Mouse (Mus musculus): ENCODE data around the gene Nprl3.
"Not testable (repeated sequence)": the region's sequence is repeated elsewhere in the genome, so short reads cannot be mapped to it uniquely, and the experiment has no call there.

The Nprl3 gene

DNA sequence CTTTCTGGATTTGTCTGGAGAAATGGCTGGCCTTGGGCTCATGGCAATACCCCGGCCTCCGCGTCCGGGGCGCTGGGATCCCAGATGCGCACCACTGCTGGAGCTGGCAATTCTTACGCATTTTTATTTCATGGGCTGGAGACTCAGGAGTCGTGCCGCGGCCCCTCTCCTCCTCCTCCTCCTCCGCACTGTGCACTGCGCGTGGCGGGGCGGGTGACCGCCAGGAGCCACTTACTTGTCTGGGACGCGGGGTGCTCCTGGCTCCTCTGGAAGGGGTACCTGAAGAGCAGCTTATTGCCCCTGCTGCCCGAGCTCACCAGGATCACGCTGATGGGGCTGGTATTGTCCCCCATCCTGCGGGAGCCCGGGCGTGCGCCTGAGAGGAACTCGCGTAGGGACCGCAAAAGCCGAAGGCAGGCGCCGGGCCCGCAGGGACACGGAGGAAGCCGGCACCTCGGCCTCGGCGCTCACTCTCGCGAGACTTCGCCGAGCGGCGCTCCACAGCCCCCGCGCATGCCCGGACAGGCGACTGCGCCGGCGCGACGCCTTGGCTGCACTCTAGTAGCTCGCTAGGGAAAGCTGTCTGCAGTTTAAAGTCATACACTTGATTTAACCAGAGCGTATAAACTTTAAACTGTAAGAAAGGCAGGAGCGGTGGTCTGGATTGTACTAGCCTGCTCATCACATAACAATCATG, at the start of gene Nprl3:
Gene Nprl3, minus strand, starts transcription at position 520 of the 697 bp plus-strand sequence.
- DNase-seq = peak; percentile 96

DNA sequence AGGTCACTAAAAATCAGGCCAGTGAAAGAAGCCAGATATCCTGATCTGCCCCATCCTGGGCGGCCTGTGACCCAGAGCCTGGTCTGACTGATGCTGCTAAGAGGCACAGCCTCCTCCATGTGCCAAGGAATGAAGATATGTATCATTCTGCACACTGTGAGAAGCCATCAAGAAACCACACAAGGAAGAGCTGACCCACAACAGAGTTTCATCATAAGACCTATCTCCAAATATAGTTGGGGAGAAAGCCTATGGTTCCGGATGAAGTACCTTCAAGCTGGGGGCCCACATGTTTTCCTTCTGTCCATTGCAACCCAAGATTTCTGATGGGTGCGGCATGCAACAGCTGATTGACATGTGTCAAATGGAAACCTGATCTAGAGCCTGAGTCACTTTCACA, 48.5 kb upstream of the Nprl3 start:
- no peak for DNase-seq

DNA sequence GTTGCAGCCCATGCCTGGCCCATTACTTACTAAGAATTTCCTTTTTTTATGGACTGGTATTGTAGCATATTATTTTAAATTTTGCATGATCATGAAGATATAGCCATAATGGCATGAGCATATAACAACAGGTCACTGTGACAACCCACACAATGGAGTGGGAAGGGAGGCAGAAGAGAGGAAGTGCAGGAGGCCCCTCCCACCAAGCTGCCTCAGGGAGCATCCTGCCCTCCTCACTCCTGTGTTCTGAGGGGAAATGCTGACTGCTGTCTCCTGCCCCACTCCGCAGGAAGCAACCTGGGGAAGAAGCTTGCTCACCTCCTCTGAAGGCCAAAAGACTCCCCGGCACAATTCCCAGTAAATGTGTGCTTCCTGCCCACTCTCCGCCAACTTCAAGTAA, 42.4 kb upstream of the Nprl3 start:
- DNase-seq = no peak

DNA sequence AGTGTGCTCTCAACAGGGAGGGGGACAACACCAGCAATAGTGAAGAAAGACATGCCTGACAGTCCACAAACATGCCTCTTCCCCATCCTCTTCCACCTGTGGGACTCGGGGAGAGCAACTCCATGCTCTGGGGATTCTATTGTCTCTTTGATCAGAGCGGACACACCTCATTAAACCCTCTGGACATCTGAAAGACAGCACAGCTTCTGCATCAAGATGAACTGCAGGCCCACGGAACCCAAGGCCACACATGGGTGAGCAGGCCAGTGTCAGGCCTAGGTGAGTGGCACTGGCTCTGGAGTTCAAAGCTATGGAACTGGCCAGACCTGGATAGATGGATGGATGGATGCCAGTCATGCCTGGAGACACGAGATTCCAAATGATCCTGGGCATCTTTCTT, 41.9 kb upstream of the Nprl3 start:
- DNase-seq = no peak

DNA sequence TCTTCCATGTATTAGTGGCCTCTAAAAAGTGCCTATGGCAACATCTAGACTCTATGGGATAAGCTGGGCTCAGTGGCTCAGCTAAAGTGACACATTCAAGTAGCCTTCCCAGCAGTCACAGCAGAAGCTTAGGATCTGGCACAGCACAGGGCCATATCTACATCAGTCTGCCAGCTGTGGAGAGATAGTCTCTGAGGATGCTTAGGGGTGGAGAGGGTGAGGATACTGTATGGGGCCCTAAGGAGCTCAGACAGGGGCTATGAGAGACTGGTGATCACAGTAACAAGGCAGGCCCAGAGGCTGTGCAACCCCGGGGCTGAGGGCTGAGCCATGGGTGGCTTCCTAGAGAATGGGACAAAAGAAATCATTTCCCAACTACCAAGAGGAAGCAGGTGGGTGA, 39.5 kb upstream of the Nprl3 start:
- DNase-seq = no peak

DNA sequence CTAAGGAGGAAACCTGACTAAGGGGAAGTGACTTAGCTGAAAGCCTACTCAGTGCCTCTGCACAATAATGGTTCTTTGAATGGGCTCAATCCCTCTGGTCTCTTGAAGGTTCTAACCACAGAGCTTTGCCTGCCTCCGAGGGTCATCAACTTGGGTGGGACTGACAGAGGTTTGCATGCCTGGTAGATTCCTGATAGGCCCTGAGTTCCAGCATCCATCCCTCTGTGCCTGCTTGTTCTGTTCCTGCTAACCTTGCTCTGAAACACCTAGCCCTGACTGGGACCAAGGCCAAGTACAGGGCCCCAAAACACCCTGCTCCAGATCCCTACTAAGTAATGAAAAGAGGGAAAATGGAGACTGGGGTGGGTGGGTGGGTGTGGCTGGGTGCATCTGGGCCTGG, 35.9 kb upstream of the Nprl3 start:
- no peak for DNase-seq

DNA sequence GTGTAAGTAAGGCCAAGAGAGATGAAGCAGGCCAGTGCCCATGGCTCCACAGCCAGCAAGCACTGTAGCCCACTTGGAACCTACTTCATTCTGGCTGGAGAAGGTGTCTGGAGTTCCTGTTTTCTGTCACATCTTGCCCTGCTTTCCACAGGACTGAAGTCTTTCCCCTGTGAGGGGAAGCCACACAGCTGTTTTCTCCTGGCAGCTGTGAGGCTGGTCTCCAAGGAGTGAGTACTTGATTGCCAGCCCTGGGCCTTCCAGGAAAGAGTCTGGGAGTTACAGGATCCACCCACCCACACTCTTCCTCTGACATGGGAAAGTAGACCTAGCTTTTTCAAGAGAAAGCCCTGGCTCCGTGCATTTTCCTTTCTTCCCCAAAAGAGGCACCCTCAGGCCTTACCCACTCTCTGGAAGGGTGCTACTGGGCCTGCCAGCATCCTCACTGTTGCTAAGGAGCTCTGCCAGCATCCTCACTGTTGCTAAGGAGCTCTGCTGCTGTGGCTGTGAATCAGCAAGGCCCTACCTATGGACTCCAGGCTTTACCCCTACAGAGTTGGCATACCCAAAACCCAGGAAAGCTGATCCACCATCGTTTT, 35.4 kb upstream of the Nprl3 start:
- peak; percentile 64 for DNase-seq

- no peak for DNase-seq
Measured at GRCm38 (mm10) chr11:32301506-32301905, 34.0 kb upstream of the Nprl3 start.

DNA sequence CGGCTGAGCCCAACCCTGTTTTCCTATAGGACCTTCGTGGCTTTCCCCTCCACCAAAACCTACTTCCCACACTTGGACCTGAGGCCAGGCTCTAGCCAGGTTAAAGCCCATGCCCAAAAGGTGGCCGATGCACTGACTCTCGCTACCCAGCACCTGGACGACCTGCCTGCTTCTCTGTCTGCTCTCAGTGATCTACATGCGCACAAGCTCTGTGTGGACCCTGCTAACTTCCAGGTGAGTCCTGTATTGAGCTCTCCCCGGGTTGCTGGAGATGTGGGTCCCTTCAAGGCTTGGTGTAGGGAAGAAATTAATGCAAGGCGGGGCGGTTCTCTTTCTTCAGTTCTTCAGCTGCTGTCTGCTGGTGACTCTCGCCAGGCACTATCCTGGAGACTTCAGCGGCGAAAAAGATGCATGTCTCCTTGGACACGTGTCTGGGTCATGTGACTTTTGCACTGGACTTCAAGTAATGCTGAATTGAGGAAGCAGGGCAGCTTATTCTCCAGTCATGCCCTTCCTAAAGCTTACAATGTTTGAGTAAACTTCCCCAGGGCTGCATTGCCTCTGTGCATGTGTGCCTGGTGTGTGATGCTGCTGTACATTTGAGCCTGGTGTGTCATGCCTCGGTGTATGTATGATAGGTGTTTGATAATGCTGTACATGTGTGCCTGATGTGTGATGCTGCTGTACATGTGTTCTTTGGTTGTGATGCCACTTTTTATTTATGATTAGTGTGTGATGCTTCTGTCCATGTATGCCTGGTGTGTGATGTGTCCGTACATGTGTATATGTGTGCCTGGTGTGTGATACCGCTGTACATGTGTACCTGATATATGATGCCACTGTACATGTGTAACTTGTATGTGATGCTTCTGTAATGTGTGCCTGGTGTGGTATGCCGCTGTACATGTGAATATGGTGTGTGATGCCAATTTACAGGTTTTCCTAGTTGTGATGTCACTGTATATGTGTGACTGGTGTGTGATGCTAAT, 33.1 kb upstream of the Nprl3 start:
- DNase-seq = no peak

DNA sequence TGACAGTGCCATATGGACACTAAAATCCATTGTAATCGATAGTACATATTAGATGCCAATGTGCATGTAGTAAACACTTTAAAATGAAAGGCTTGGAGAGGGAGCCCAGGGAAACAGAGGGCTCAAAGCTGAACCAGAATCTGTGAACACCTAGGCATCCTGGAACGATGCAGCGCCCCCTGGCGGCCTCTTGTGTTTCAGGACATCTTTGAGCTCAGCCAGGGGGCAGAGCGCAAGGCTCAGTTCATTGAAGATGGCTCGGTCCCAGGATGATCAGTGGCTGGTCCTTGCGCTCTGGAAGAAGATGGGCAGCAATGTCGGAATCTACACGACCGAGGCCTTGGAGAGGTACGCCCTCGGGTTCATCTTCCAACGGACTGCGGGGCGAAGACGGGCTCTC, 32.4 kb upstream of the Nprl3 start, which contains the start of gene Hbq1a:
Gene Hbq1a, plus strand, starts transcription at position 205 of the 400 bp plus-strand sequence.
- peak; percentile 57 for DNase-seq

DNA sequence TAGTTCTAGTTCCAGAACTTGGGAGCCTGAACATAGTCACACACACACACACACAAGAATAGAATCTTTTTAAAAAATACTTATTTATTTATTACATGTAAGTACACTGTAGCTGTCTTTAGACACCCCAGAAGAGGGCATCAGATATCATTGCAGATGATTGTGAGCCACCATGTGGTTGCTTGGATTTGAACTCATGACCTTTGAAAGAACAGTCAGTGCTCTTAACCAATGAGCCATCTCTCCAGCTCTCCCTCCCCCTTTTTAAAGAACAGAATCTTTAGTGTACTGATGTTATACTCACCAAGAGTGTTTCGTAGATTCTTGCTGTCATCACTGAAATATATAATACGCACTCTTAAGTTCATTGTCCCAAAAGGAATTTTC, 31.0 kb upstream of the Nprl3 start:
- no peak for DNase-seq

- no peak for DNase-seq
Measured at GRCm38 (mm10) chr11:32297866-32298531, 30.5 kb upstream of the Nprl3 start.

DNA sequence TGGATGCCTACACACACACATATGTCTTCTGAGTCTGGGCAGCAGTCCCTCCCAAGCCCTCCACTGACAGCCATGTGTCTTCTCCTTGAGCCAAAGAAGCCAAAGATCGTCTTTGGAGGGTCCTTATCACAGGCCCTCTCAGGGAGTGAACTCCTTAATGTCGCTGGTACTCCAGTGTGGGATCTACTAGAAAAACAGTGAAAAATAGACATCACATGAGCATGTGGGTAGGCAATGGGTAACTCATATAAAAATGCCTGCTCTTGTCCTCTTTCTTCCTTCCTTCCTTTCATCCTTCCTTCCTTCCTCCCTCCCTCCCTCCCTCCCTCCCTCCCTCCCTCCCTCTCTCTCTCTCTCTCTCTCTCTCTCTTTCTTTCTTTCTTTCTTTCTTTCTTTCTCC, 29.9 kb upstream of the Nprl3 start:
- DNase-seq = not testable (repeated sequence)

DNA sequence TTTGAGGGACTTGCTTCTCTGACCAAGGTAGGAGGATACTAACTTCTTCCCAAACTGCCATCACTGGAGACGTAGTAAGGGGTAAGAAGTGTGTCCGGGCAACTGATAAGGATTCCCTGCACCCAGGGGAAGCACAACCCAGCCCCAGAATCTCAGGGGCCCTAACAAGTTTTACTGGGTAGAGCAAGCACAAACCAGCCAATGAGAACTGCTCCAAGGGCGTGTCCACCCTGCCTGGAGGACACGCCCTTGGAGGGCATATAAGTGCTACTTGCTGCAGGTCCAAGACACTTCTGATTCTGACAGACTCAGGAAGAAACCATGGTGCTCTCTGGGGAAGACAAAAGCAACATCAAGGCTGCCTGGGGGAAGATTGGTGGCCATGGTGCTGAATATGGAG, 28.7 kb upstream of the Nprl3 start, which contains the start of gene Hba-a2:
Gene Hba-a2, plus strand, starts transcription at position 287 of the 400 bp plus-strand sequence.
- not testable (repeated sequence) for DNase-seq

GRCm38 (mm10) chr11:32293479-32293878, 26.0 kb upstream of the Nprl3 start:
- DNase-seq = not testable (repeated sequence)

DNA sequence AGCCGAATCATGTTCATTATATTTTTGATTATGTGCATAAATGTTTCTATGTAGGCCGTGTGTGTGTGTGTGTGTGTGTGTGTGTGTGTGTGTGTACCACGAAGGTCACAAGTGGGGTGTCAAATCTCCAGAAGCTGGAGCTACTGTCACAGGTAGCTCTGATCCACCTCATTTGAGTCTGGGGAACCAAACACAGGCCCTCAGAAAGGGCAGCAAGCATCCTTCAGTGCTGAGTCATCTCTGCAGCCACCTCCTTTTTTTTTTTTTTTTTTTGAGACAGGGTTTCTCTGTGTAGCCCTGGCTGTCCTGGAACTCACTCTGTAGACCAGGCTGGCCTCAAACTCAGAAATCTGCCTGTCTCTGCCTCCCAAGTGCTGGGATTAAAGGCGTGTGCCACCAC, 25.3 kb upstream of the Nprl3 start:
- DNase-seq = not testable (repeated sequence)

DNA sequence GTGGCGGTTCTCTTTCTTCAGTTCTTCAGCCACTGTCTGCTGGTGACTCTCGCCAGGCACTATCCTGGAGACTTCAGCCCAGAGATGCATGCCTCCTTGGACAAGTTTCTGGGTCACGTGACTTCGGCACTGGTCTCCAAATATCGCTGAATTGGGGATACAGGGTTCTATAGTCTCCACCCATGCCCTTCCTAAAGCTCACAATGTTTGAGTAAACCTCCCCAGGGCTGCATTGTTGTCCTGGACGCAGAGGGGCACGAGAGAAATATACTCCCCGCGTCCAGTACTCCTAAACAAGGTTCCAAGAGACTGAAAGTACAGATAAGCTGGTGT, 20.0 kb upstream of the Nprl3 start:
- DNase-seq = no peak

- peak; percentile 65 for DNase-seq
Measured at GRCm38 (mm10) chr11:32286695-32287492, 19.4 kb upstream of the Nprl3 start, which contains the start of gene Hbq1b. Gene Hbq1b (plus strand): TSS chr11:32286965.

DNA sequence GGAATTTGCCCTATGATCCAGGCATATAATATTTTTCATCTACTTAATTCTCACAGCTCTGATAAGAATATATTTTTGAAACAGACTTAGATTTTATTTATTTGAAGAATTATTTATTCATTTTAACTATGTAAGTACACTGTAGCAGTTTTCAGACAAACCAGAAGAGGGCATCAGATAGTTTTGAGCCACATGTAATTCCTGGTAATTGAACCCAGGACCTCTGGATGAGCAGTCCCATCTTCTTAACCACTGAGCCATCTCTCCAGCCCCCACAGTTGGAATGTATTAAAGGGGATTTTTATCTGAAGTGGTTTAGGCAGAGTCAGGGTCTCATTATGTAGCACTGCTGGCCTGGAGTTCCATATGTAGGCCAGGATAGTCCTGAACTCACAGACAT, 18.4 kb upstream of the Nprl3 start:
- not testable (repeated sequence) for DNase-seq

DNA sequence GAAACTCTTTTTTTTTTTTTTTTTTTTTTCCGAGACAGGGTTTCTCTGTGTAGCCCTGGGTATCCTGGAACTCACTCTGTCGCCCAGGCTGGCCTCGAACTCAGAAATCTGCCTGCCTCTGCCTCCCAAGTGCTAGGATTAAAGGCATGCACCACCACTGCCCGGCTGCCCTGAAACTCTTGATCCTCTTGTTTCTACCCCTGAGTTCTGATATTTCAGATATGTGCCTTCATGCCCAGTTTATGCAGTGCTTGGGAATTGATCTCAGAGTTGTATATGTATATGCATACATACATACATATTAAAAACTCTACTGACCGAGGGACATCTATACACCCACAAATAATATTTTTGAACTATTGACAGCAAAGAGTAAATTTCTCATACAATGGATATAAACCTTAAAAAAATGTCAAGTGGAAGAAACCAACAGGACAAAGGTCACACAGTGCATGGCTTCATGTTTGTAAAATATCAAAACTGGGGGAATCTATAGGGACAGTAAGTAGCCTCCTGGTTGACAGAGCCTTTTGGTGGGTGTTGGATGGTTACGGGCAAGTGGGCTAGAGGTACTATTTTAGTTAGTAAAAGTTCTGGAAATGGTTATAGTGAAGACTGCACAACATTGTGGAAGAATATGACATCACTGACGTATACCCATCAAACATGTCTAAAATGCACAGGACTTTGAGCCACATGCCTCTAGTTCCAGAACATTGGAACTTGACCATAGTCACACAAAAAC, 17.7 kb upstream of the Nprl3 start:
- no peak for DNase-seq

DNA sequence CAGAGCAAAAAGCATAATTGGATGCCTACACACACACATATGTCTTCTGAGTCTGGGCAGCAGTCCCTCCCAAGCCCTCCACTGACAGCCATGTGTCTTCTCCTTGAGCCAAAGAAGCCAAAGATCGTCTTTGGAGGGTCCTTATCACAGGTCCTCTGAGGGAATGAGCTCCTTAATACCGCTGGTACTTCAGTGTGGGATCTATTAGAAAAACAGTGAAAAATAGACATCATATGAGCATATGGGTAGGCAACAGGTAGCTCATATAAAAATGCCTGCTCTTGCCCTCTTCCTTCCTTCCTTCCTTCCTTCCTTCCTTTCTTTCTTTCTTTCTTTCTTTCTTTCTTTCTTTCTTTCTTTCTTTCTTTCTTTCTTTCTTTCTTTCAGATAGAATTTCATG, 17.1 kb upstream of the Nprl3 start:
- DNase-seq = not testable (repeated sequence)

Measured in layer of hippocampus, adult 9-11 months (tissue).